ENCODE assay signal across 9 mouse cellular contexts in genomic region chr6:60616313-60616712, GRCm38 (mm10).
"Had no signal": no experiment of that assay in that cellular context is flagged by ENCODE, and none has a peak within 500 bp of the region (broad histone marks: within the 10 kb centered on the region; RNA-seq: fewer than 3 reads in every experiment).

No protein-coding gene starts in this region.

- DNase-seq: kidney, adult 2 months; kidney, postnatal 25 days; layer of hippocampus, adult 9-11 months; liver; lung, adult 18-20 months; lung, postnatal 10 days; lung, postnatal 4 days; midbrain, embryonic 14.5 days; thymus, postnatal 25 days had no signal
